16 mouse cellular contexts compared by ENCODE assay signal in the genomic region with DNA sequence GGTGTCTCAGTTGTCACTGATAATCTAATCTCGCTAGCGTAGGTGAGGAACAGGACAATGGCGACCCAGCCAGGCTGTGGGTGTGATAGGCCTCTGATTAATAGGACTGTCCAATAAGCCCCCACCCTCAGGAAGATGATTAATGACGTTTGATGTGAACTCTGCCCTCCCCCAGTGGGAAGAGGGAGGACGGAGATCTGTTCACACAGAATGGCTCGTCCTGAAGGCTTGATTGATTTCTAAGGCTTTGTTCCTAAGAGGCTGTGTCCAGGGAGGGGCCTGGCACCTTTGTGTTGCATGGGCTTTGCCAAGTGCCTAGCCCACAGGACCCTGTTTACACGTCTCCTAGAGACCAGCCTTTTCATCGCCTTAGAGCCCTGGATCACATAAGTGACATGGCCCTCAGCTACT. TPM values are rescaled to one million over a fixed set of nuclear protein-coding genes. Genes with fewer than 3 reads are reported as not detected.
DNase-seq lines count a peak whose midpoint lies in the region; ATAC-seq and TF ChIP-seq lines count a peak whose summit lies in the region.
"Had no signal": no experiment of that assay in that cellular context is flagged by ENCODE, and none has a peak within 500 bp of the region (broad histone marks: within the 10 kb centered on the region; RNA-seq: fewer than 3 reads in every experiment).

No protein-coding gene starts in this region.

- intact Hi-C loops in gastrocnemius, adult 2 months (cut with DNase I): loop anchor here (10.0 kb wide), 1 partner anchor 464 kb away; no protein-coding TSS in a partner anchor

- peaks cover 45% of the 10 kb centered on the region for H3K4me1 ChIP-seq in forebrain, embryonic 10.5 days
- peaks cover 31% of the 10 kb centered on the region for H3K4me1 ChIP-seq in forebrain, embryonic 15.5 days
- peaks cover 20% of the 10 kb centered on the region for H3K4me1 ChIP-seq in forebrain, embryonic 16.5 days (replicated peaks; ENCODE audit: control insufficient read depth, insufficient read depth, low read length)
- H3K4me1 ChIP-seq in neural tube, embryonic 12.5 days: peaks cover 51% of the 10 kb centered on the region
- H3K4me1 ChIP-seq: liver, embryonic 13.5 days had no signal

- H3K27ac ChIP-seq in forebrain, embryonic 10.5 days: peak overlapping the region; percentile 12; the same call in 1 of the 2 replicates
- H3K27ac ChIP-seq in forebrain, embryonic 15.5 days (replicated peaks): no peak overlapping the region
- H3K27ac ChIP-seq in forebrain, embryonic 16.5 days (ENCODE audit: low read length): no peak overlapping the region
- peak overlapping the region; percentile 21; the same call in 1 of the 2 replicates for H3K27ac ChIP-seq in neural tube, embryonic 12.5 days
- H3K27ac ChIP-seq in gastrocnemius, adult 2 months: no peak overlapping the region
- H3K27ac ChIP-seq: heart, embryonic 15.5 days; liver, embryonic 13.5 days; macrophage had no signal

- H3K4me3 ChIP-seq in forebrain, embryonic 10.5 days: no peak overlapping the region
- no peak overlapping the region for H3K4me3 ChIP-seq in forebrain, embryonic 15.5 days
- H3K4me3 ChIP-seq in forebrain, embryonic 16.5 days (replicated peaks; ENCODE audit: low read length): no peak overlapping the region
- H3K4me3 ChIP-seq in neural tube, embryonic 12.5 days: no peak overlapping the region
- no peak overlapping the region for H3K4me3 ChIP-seq in gastrocnemius, adult 2 months
- H3K4me3 ChIP-seq: heart, embryonic 15.5 days; liver, embryonic 13.5 days had no signal

- 47% methylated on average over 8 of the region's 8 CpGs for WGBS in forebrain, embryonic 10.5 days
- 30% methylated on average over 8 of the region's 8 CpGs for WGBS in forebrain, embryonic 15.5 days
- WGBS in forebrain, embryonic 16.5 days: 32% methylated on average over 8 of the region's 8 CpGs
- WGBS in neural tube, embryonic 12.5 days: 13% methylated on average over 8 of the region's 8 CpGs

- H3K4me2 ChIP-seq in forebrain, embryonic 15.5 days (replicated peaks): no peak overlapping the region
- no peak overlapping the region for H3K4me2 ChIP-seq in forebrain, embryonic 16.5 days (ENCODE audit: low read length)
- H3K4me2 ChIP-seq in neural tube, embryonic 12.5 days (replicated peaks): no peak overlapping the region
- H3K4me2 ChIP-seq: heart, embryonic 15.5 days; liver, embryonic 13.5 days had no signal

- peaks cover 6% of the 10 kb centered on the region; the same call in 1 of the 2 replicates for H3K9me3 ChIP-seq in forebrain, embryonic 10.5 days
- no peaks in the 10 kb centered on the region for H3K9me3 ChIP-seq in forebrain, embryonic 15.5 days
- no peaks in the 10 kb centered on the region for H3K9me3 ChIP-seq in forebrain, embryonic 16.5 days (ENCODE audit: control insufficient read depth, low read length)
- H3K9me3 ChIP-seq in neural tube, embryonic 12.5 days: no peaks in the 10 kb centered on the region
- H3K9me3 ChIP-seq: heart, embryonic 15.5 days; liver, embryonic 13.5 days had no signal

- DNase-seq in forebrain, embryonic 10.5 days (ENCODE audit: extremely low spot score, low spot score): no peak
- peak; percentile 38 for DNase-seq in kidney, postnatal 14 days
- no peak for DNase-seq in gastrocnemius, adult 2 months
- no peak for DNase-seq in c-Kit-positive CD71-positive TER-119-positive erythroid progenitor cells, embryonic 14.5 days (ENCODE audit: low spot score)
- no peak for DNase-seq in frontal cortex, postnatal 25 days (ENCODE audit: low spot score in 2 of 2)
- DNase-seq: liver, embryonic 13.5 days; right cerebral cortex, postnatal 4 days had no signal

- H3K9ac ChIP-seq in forebrain, embryonic 15.5 days (replicated peaks): no peak overlapping the region
- H3K9ac ChIP-seq in forebrain, embryonic 16.5 days (replicated peaks; ENCODE audit: low read depth, low read length): no peak overlapping the region
- no peak overlapping the region for H3K9ac ChIP-seq in neural tube, embryonic 12.5 days
- H3K9ac ChIP-seq: heart, embryonic 15.5 days; liver, embryonic 13.5 days had no signal

- H3K27me3 ChIP-seq in forebrain, embryonic 10.5 days (ENCODE audit: poor library complexity, severe bottlenecking): peaks cover 14% of the 10 kb centered on the region
- no peaks in the 10 kb centered on the region for H3K27me3 ChIP-seq in forebrain, embryonic 15.5 days
- no peaks in the 10 kb centered on the region for H3K27me3 ChIP-seq in forebrain, embryonic 16.5 days (replicated peaks; ENCODE audit: control insufficient read depth, insufficient read depth, low read length)
- no peaks in the 10 kb centered on the region for H3K27me3 ChIP-seq in neural tube, embryonic 12.5 days (replicated peaks)
- H3K27me3 ChIP-seq: heart, embryonic 15.5 days; liver, embryonic 13.5 days had no signal

- no peak for TF ChIP-seq CTCF in gastrocnemius, adult 2 months (IDR thresholded peaks at IDR 0.05)

- H3K36me3 ChIP-seq in forebrain, embryonic 10.5 days (replicated peaks): no peaks in the 10 kb centered on the region
- H3K36me3 ChIP-seq in forebrain, embryonic 15.5 days: no peaks in the 10 kb centered on the region
- H3K36me3 ChIP-seq in forebrain, embryonic 16.5 days (ENCODE audit: control insufficient read depth, insufficient read depth): no peaks in the 10 kb centered on the region
- H3K36me3 ChIP-seq in neural tube, embryonic 12.5 days: no peaks in the 10 kb centered on the region
- H3K36me3 ChIP-seq: heart, embryonic 15.5 days; liver, embryonic 13.5 days had no signal

- no peak for ATAC-seq in forebrain, embryonic 15.5 days (replicated peaks)
- ATAC-seq in forebrain, embryonic 16.5 days: 0 out of 2 replicates have a peak, but pooled peaks have one; percentile 9
- peak; percentile 69 for ATAC-seq in neural tube, embryonic 12.5 days (ENCODE audit: low FRiP score, low read depth)
- ATAC-seq: intestine, embryonic 16.5 days had no signal

RNA-seq across cellular contexts. Expression of gene Ccdc182, which starts 13.4 kb away (rescaled TPM):
- polyA plus RNA-seq in forebrain, embryonic 10.5 days (2016; fragmentation: Nextera tagmentation; extraction: Ambion mirVana): 0.17 and 0.73 TPM in 2 replicates
- polyA plus RNA-seq in forebrain, embryonic 15.5 days (2015; fragmentation: Nextera tagmentation; extraction: Ambion mirVana): 0.23 TPM in 1 of 2 replicates, not detected in the other
- polyA plus RNA-seq in forebrain, embryonic 16.5 days (2015; fragmentation: Nextera tagmentation; extraction: Ambion mirVana): not detected in 2 replicates
- polyA plus RNA-seq in neural tube, embryonic 12.5 days (2016; fragmentation: Nextera tagmentation; extraction: Ambion mirVana): 11.4 and 14.5 TPM in 2 replicates
- total RNA-seq in gastrocnemius, adult 2 months (2021): not detected
- total RNA-seq: ES-E14; neutrophil, adult 5-6 weeks had no signal
- polyA plus RNA-seq: heart, embryonic 15.5 days; intestine, embryonic 16.5 days; liver, embryonic 13.5 days; macrophage; stomach, embryonic 16.5 days had no signal

Comparison
In these comparisons a context has a peak if more than half of its experiments do, and no peak if none do; other contexts are left out.
1. H3K27ac ChIP-seq: peak in forebrain, embryonic 10.5 days (single experiment) and neural tube, embryonic 12.5 days (single experiment); none in forebrain, embryonic 15.5 days (single experiment), forebrain, embryonic 16.5 days (single experiment) and gastrocnemius, adult 2 months (single experiment).